Mouse (Mus musculus) small intestine, adult 2 months (tissue): ENCODE measurements around the gene Tgfa.

ENCODE experiments used
- CTCF ChIP-seq: fragments of 200-500 bp; IDR thresholded peaks from 2 replicates; pipeline ENCODE4 v1.5.1; 2012; ENCODE audit warnings: low read depth, mild to moderate bottlenecking, control low read depth, inconsistent platforms, low read length, moderate library complexity, mixed read lengths; ENCODE audit not compliant: insufficient replicate concordance, insufficient read length; ENCODE audit errors: extremely low read depth
- POLR2A ChIP-seq: fragments of 200-500 bp; IDR thresholded peaks from 2 replicates; pipeline ENCODE4 v1.6.1; 2012; ENCODE audit warnings: low read depth, mild to moderate bottlenecking, control low read depth, inconsistent platforms, low read length, moderate library complexity

DNA sequence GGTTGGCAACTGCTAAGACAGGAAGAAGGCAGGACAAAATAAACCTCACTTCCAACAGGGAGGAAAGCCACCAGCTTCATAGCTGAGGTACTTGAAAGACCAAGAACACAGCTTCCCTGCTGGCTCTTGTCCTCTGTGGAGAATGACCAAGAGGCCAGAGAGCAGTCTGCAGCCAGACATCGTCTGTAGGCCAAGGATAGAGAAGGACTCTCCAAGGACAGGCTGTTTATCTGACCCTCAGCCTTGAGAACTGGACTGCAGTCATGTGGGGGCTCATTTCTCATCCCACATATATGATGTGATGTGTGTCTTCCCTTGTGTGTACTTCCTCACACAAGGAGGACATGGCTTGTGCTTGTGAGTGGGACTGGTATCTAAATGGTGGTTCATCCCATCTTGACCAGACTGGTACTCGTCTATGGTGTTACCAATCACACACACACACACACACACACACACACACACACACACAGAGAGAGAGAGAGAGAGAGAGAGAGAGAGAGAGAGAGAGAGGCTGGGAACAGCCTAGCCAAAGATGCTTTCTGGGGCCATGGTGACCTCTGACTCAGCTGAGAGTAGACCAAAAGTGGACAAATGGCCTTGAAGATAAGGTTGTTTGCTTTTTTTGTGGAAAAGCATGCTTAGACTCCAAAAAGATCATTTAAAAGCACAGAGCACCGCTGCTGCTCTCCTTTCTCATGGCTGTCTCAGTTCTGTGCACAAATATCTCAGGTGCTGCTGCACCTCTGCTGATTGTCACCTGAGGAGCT lies 18.0 kb downstream of the Tgfa start:
- no peak for TF ChIP-seq CTCF
- no peak for TF ChIP-seq POLR2A
